Mouse (Mus musculus) MEL (cell line): ENCODE results near the gene Liph.

Experiments used
- CTCF ChIP-seq, 3 experiments: IDR thresholded peaks in 2 of 3; conservative IDR thresholded peaks in 1 of 3; 2 replicates each; pipeline ENCODE4 v1.5.1; 2011 to 2012; ENCODE audit warnings: low read length in 3 of 3, low read depth in 2 of 3, mild to moderate bottlenecking in 2 of 3, improper control_type of control experiment in 1 of 3, inconsistent platforms in 1 of 3, mixed read lengths in 1 of 3, moderate library complexity in 1 of 3; ENCODE audit not compliant: control insufficient read depth in 1 of 3, insufficient read depth in 1 of 3, poor library complexity in 1 of 3, severe bottlenecking in 1 of 3
- MXI1 ChIP-seq: IDR thresholded peaks from 2 replicates; pipeline ENCODE4 v1.6.1; 2011; ENCODE audit warnings: mild to moderate bottlenecking, low read depth, low read length, improper control_type of control experiment
- NELFE ChIP-seq: IDR thresholded peaks from 2 replicates; pipeline ENCODE4 v1.6.1; 2011; ENCODE audit warnings: low read depth, low read length, improper control_type of control experiment
- NRF1 ChIP-seq: IDR thresholded peaks from 2 replicates; pipeline ENCODE4 v1.6.1; 2014; ENCODE audit warnings: low read depth, mild to moderate bottlenecking, inconsistent platforms, low read length, improper control_type of control experiment, moderate library complexity; ENCODE audit not compliant: poor library complexity, insufficient read depth, severe bottlenecking
- POLR2A ChIP-seq, 2 experiments: IDR thresholded peaks; 2 replicates each; pipeline ENCODE4 v1.6.1; 2011 to 2012; ENCODE audit warnings: low read length in 2 of 2, mild to moderate bottlenecking in 2 of 2, control low read depth in 1 of 2, improper control_type of control experiment in 1 of 2, low read depth in 1 of 2, moderate library complexity in 1 of 2; ENCODE audit not compliant: control insufficient read depth in 1 of 2, insufficient read depth in 1 of 2, poor library complexity in 1 of 2
- POLR2AphosphoS5 ChIP-seq: IDR thresholded peaks from 2 replicates; pipeline ENCODE4 v1.6.1; 2012; ENCODE audit warnings: low read depth, borderline replicate concordance, mild to moderate bottlenecking, inconsistent platforms, low read length, moderate library complexity, mixed read lengths
- SIN3A ChIP-seq: IDR thresholded peaks from 2 replicates; pipeline ENCODE4 v1.6.1; 2012; ENCODE audit warnings: low read length, improper control_type of control experiment, inconsistent platforms
- TAL1 ChIP-seq: IDR thresholded peaks from 2 replicates; pipeline ENCODE4 v1.6.1; 2012; ENCODE audit warnings: mild to moderate bottlenecking, inconsistent platforms, low read length, moderate library complexity, mixed read lengths
- UBTF ChIP-seq: IDR thresholded peaks from 2 replicates; pipeline ENCODE4 v1.6.1; 2012; ENCODE audit warnings: low read depth, mild to moderate bottlenecking, inconsistent platforms, low read length, improper control_type of control experiment, moderate library complexity, borderline replicate concordance; ENCODE audit not compliant: insufficient read depth
- ZC3H11A ChIP-seq: IDR thresholded peaks from 2 replicates; pipeline ENCODE4 v1.6.1; 2012; ENCODE audit warnings: low read depth, mild to moderate bottlenecking, inconsistent platforms, low read length, improper control_type of control experiment

- TF ChIP-seq CTCF (IDR thresholded peaks at IDR 0.05 in 2 of 3, conservative IDR thresholded peaks at IDR 0.05 in 1 of 3; ENCODE audit: control insufficient read depth in 1 of 3, insufficient read depth in 1 of 3, low read depth in 2 of 3, low read length in 3 of 3, poor library complexity in 1 of 3, severe bottlenecking in 1 of 3) (no peak), SIN3A (no peak), POLR2A (IDR thresholded peaks at IDR 0.05; ENCODE audit: control insufficient read depth in 1 of 2, insufficient read depth in 1 of 2, low read depth in 1 of 2, low read length in 2 of 2, poor library complexity in 1 of 2) (no peak), UBTF (no peak), ZC3H11A (no peak), POLR2AphosphoS5 (no peak), NELFE (no peak), TAL1 (no peak), NRF1 (no peak), MXI1 (no peak)
Measured at GRCm38 (mm10) chr16:21928471-21928870, 67.0 kb downstream of the Liph start.
